Mouse (Mus musculus): ENCODE measurements around the gene Coq8b.

DNA sequence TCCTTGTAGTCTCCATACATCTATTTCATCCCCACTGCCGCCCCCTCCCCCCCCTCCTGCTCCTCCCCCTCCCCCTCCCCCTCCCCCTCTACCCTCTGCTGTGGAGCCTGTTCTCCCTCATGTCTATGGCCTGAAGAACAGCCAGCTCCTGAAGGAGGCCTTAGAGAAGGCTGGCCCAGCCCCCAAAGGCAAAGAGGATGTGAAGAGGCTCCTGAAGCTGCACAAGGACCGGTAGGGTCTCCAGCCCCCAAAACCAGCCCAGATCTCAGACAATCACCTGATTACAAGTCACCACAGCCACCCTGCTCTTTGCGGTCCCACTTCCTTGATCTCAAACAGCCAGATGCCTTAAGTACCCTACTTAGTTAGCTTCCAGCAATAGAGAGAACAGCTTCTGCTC, 35.7 kb upstream of the Coq8b start:
- TF ChIP-seq CTCF (conservative IDR thresholded peaks at IDR 0.05; ENCODE audit: insufficient read depth, insufficient read length, low read depth, low read length): no peak
- no peak for TF ChIP-seq POLR2A (IDR thresholded peaks at IDR 0.05; ENCODE audit: low read depth, low read length)

Data from kidney, adult 2 months (tissue).